Mouse (Mus musculus) limb, embryonic 11.5 days (tissue): Measurements from ENCODE around the gene Ino80. TPM values are rescaled to one million over a fixed set of nuclear protein-coding genes. Genes with fewer than 3 reads are reported as not detected.

Experiments
- ATAC-seq: fragments of 200-750 bp; cut with Nextera tagmentation; 2 replicates; pipeline ENCODE4 v1.8.0; 2017; ENCODE audit warnings: low read depth; ENCODE audit not compliant: insufficient number of reproducible peaks, low FRiP score, low TSS enrichment
- DNase-seq: peaks from one replicate; pipeline ENCODE4 v3.0.0-alpha.2; 2015; ENCODE audit warnings: low spot score
- H3K27ac ChIP-seq: fragments of 300-500 bp; sonication (generic); replicated peaks from 2 replicates; pipeline ENCODE4 v1.5.1; 2014; ENCODE audit warnings: low read depth, mild to moderate bottlenecking, low read length
- H3K27me3 ChIP-seq: fragments of 300-500 bp; sonication (generic); 2 replicates; pipeline ENCODE4 v1.6.1; 2014; ENCODE audit warnings: mild to moderate bottlenecking, low read length, mixed read lengths; ENCODE audit not compliant: control insufficient read depth, insufficient read depth
- H3K36me3 ChIP-seq: fragments of 300-500 bp; sonication (generic); 2 replicates; pipeline ENCODE4 v1.6.1; 2014; ENCODE audit warnings: mild to moderate bottlenecking, low read length, moderate library complexity, mixed read lengths; ENCODE audit not compliant: control insufficient read depth, insufficient read depth
- H3K4me1 ChIP-seq: fragments of 300-500 bp; sonication (generic); 2 replicates; pipeline ENCODE4 v1.6.1; 2014; ENCODE audit warnings: low read length, mixed read lengths; ENCODE audit not compliant: control insufficient read depth, insufficient read depth
- H3K4me2 ChIP-seq: fragments of 300-500 bp; sonication (generic); 2 replicates; pipeline ENCODE4 v1.6.1; 2014; ENCODE audit warnings: low read depth, mild to moderate bottlenecking, moderate library complexity; ENCODE audit not compliant: severe bottlenecking
- H3K4me3 ChIP-seq: fragments of 300-500 bp; sonication (generic); 2 replicates; pipeline ENCODE4 v1.5.1; 2014; ENCODE audit warnings: low read depth, low read length
- H3K9ac ChIP-seq: fragments of 300-500 bp; sonication (generic); 2 replicates; pipeline ENCODE4 v1.6.1; 2014; ENCODE audit warnings: mild to moderate bottlenecking, low read length
- H3K9me3 ChIP-seq: fragments of 300-500 bp; sonication (generic); 2 replicates; pipeline ENCODE4 v1.6.1; 2016; ENCODE audit warnings: low read length; ENCODE audit not compliant: control insufficient read depth
- WGBS: fragments of 180-500 bp; shearing (Covaris S2); extraction: QIAGEN DNeasy Blood & Tissue Kit; methylation state at CpG from one replicate; pipeline ENCODE4 v1.1.7; 2014; 5-methylcytosine and 5-hydroxymethylcytosine counted together
- polyA plus RNA-seq: library from polyadenylated mRNA; unstranded; fragments of >200 nt; fragmentation: Nextera tagmentation; extraction: Ambion mirVana; gene quantifications from 2 replicates; pipeline ENCODE4 v1.2.1, GENCODE M21; 2014

Ino80 gene
- polyA plus RNA-seq, 1 experiment from 2014 or later = 5.2 TPM

DNA sequence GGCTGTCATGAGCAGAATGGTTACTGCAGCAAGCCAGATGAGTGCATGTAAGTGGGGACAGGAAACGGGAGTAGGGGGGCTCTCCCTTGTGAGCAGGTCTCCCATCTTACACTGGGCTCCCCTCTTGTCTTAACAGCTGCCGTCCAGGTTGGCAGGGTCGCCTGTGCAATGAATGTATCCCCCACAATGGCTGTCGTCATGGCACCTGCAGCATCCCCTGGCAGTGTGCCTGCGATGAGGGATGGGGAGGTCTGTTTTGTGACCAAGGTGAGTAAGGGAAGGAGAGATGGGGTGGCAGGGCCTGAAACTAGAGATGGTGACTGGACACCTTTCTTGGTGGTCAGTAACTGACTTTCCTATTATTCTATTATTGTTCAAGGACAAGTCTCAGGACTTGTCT lies 148.9 kb downstream of the Ino80 start:
- peaks cover 25% of the 10 kb centered on the region for H3K4me1 ChIP-seq
- no peak for ATAC-seq
- 44% methylated on average over 5 of the region's 5 CpGs for WGBS
- no peak overlapping the region for H3K4me3 ChIP-seq
- no peak overlapping the region for H3K4me2 ChIP-seq
- H3K27ac ChIP-seq = no peak overlapping the region
- H3K9me3 ChIP-seq = no peaks in the 10 kb centered on the region
- DNase-seq = no peak
- no peaks in the 10 kb centered on the region for H3K36me3 ChIP-seq
- H3K9ac ChIP-seq = no peak overlapping the region
- peaks cover 83% of the 10 kb centered on the region for H3K27me3 ChIP-seq

- 15% methylated on average over 11 of the region's 11 CpGs for WGBS
- ATAC-seq (no peak), DNase-seq (no peak)
- no peaks in the 10 kb centered on the region for H3K36me3 ChIP-seq
- H3K9me3 ChIP-seq = no peaks in the 10 kb centered on the region
- no peak overlapping the region for H3K27ac ChIP-seq
- H3K4me1 ChIP-seq = peaks cover 25% of the 10 kb centered on the region
- H3K9ac ChIP-seq = no peak overlapping the region
- peaks cover 89% of the 10 kb centered on the region for H3K27me3 ChIP-seq
- H3K4me3 ChIP-seq = no peak overlapping the region
- H3K4me2 ChIP-seq = no peak overlapping the region
Measured at GRCm38 (mm10) chr2:119327942-119328526, 149.5 kb downstream of the Ino80 start.

GRCm38 (mm10) chr2:119327102-119327480 lies 150.4 kb downstream of the Ino80 start:
- under 1% methylated on average over 30 of the region's 30 CpGs for WGBS
- ATAC-seq (no peak), DNase-seq (peak; percentile 69)
- H3K4me2 ChIP-seq = peak overlapping the region; percentile 69
- H3K27me3 ChIP-seq = peaks cover 93% of the 10 kb centered on the region
- no peaks in the 10 kb centered on the region for H3K36me3 ChIP-seq
- no peak overlapping the region for H3K27ac ChIP-seq
- H3K9ac ChIP-seq = peak overlapping the region; percentile 27; the same call in 1 of the 2 replicates
- H3K4me1 ChIP-seq = peaks cover 32% of the 10 kb centered on the region
- no peaks in the 10 kb centered on the region for H3K9me3 ChIP-seq
- peak overlapping the region; percentile 36 for H3K4me3 ChIP-seq

- Histone ChIP-seq H3K36me3 (no peaks in the 10 kb centered on the region), H3K4me1 (peaks cover 38% of the 10 kb centered on the region), H3K9ac (peak overlapping the region; percentile 24; the same call in 1 of the 2 replicates), H3K27ac (no peak overlapping the region), H3K4me2 (peak overlapping the region; percentile 69), H3K27me3 (peaks cover 95% of the 10 kb centered on the region), H3K4me3 (peak overlapping the region; percentile 36), H3K9me3 (no peaks in the 10 kb centered on the region)
- under 1% methylated on average over 60 of the region's 61 CpGs for WGBS
- ATAC-seq (no peak), DNase-seq (peak; percentile 59)
Measured at GRCm38 (mm10) chr2:119326161-119327101, 151.1 kb downstream of the Ino80 start.

DNA sequence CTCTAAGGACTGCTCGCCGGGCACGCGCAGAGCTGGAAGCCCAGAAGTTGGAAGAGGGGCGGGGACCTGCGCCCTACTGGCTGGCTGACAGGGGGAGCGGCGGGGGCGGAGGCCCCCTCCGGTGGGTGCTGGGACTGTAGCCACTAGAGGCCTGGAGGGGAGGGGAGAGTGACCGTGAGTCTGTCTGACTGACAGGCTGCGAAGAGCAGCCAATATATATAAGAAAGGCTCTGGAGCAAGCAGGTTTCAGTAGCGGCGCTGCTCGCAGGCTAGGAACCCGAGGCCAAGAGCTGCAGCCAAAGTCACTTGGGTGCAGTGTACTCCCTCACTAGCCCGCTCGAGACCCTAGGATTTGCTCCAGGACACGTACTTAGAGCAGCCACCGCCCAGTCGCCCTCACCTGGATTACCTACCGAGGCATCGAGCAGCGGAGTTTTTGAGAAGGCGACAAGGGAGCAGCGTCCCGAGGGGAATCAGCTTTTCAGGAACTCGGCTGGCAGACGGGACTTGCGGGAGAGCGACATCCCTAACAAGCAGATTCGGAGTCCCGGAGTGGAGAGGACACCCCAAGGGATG lies 151.8 kb downstream of the Ino80 start, which contains the start of gene Dll4:
Dll4 (plus strand) TSS at position 217 of the 576 bp plus-strand sequence.
- peak within 1 kb of the TSS; percentile 69 for H3K4me2 ChIP-seq
- under 1% methylated on average over 31 of the region's 33 CpGs for WGBS
- H3K9ac ChIP-seq = peak within 1 kb of the TSS; percentile 24; the same call in 1 of the 2 replicates
- H3K9me3 ChIP-seq = no peaks in the 10 kb centered on the region
- ATAC-seq (no peak), DNase-seq (peak; percentile 60)
- H3K4me3 ChIP-seq = peak within 1 kb of the TSS; percentile 36
- no peak within 1 kb of the TSS for H3K27ac ChIP-seq
- H3K27me3 ChIP-seq = peaks cover 97% of the 10 kb centered on the region
- H3K36me3 ChIP-seq = no peaks in the 10 kb centered on the region
- H3K4me1 ChIP-seq = peaks cover 38% of the 10 kb centered on the region

- Histone ChIP-seq H3K9me3 (no peaks in the 10 kb centered on the region), H3K9ac (no peak overlapping the region), H3K36me3 (no peaks in the 10 kb centered on the region), H3K4me1 (peaks cover 38% of the 10 kb centered on the region), H3K27ac (no peak overlapping the region), H3K4me3 (peak overlapping the region; percentile 36; the same call in 1 of the 2 replicates), H3K27me3 (peaks cover 92% of the 10 kb centered on the region), H3K4me2 (peak overlapping the region; percentile 69)
- ATAC-seq (peak; percentile 19; the same call in 1 of the 2 replicates), DNase-seq (no peak)
- WGBS = 1% methylated on average over 32 of the region's 32 CpGs
Measured at GRCm38 (mm10) chr2:119324576-119325318, 152.7 kb downstream of the Ino80 start.

DNA sequence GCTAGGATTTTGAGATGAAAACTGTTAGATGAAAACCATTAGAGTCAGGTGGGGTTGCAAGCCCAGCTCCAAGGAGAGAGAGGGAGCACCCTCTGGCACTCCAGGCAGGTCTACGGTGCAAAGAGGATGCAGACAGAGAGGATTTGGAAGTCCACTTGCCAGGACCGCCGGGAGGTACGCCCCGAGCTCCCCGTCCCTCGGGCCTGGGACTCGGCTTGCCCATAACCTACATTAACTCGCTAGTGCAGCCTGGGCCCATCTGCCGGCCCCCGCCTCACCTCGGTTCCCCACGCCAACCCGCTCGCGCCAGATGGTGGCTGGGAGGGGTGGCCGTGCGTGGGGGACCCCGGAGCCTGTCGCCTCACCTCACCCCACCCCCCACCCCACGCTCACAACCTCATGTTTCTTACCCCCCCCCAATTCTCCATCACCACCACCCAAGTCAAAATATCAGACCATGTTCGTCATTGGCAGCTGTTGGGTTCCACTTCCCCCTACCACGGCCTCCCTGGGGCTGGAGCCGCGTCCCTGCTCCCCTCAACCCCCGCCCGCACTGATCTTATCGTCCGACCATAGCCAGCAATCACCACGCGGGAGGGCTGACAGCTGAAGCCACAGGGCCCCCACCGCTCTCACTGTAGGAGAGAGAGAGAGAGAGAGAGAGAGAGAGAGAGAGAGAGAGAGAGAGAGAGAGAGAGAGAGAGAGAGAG lies 153.5 kb downstream of the Ino80 start:
- Histone ChIP-seq H3K4me3 (no peak overlapping the region), H3K36me3 (no peaks in the 10 kb centered on the region), H3K27me3 (peaks cover 85% of the 10 kb centered on the region), H3K27ac (no peak overlapping the region), H3K9me3 (no peaks in the 10 kb centered on the region), H3K9ac (no peak overlapping the region), H3K4me2 (peak overlapping the region; percentile 69), H3K4me1 (peaks cover 38% of the 10 kb centered on the region)
- DNase-seq (peak; percentile 50), ATAC-seq (no peak)
- WGBS = 3% methylated on average over 32 of the region's 32 CpGs
